Comparison of ENCODE assay signal across 11 mouse cellular contexts in genomic region chr5:21255551-21256132, GRCm38 (mm10).
DNase-seq lines count a peak whose midpoint lies in the region; ATAC-seq lines count a peak whose summit lies in the region.
"Had no signal": no experiment of that assay in that cellular context is flagged by ENCODE, and none has a peak within 500 bp of the region (broad histone marks: within the 10 kb centered on the region; RNA-seq: fewer than 3 reads in every experiment).

No protein-coding gene starts in this region.

- no peak overlapping the region for H3K27ac ChIP-seq in heart, embryonic 16.5 days (ENCODE audit: low read length)
- no peak overlapping the region for H3K27ac ChIP-seq in intestine, embryonic 16.5 days (ENCODE audit: low read length)
- H3K27ac ChIP-seq: neural tube, embryonic 12.5 days had no signal

- WGBS in heart, embryonic 16.5 days = 71% methylated on average over 5 of the region's 5 CpGs
- WGBS in intestine, embryonic 16.5 days = 79% methylated on average over 5 of the region's 5 CpGs

- no peak overlapping the region for H3K9ac ChIP-seq in heart, embryonic 16.5 days (ENCODE audit: low read length)
- H3K9ac ChIP-seq in intestine, embryonic 16.5 days (ENCODE audit: low read depth, low read length) = no peak overlapping the region
- H3K9ac ChIP-seq: neural tube, embryonic 12.5 days had no signal

- no peaks in the 10 kb centered on the region for H3K4me1 ChIP-seq in heart, embryonic 16.5 days (ENCODE audit: control insufficient read depth, insufficient read depth, low read length)
- H3K4me1 ChIP-seq in intestine, embryonic 16.5 days (ENCODE audit: control insufficient read depth, insufficient read depth, low read length) = no peaks in the 10 kb centered on the region
- H3K4me1 ChIP-seq: neural tube, embryonic 12.5 days had no signal

- intact Hi-C loops in left cerebral cortex, postnatal 4 days (cut with DNase I) = no loop called here

- no peaks in the 10 kb centered on the region for H3K27me3 ChIP-seq in heart, embryonic 16.5 days (ENCODE audit: control insufficient read depth, insufficient read depth, low read length)
- no peaks in the 10 kb centered on the region for H3K27me3 ChIP-seq in intestine, embryonic 16.5 days (replicated peaks; ENCODE audit: control insufficient read depth, insufficient read depth, low read length)
- H3K27me3 ChIP-seq: neural tube, embryonic 12.5 days had no signal

- no peak overlapping the region for H3K4me2 ChIP-seq in heart, embryonic 16.5 days (ENCODE audit: low read depth, low read length)
- H3K4me2 ChIP-seq in intestine, embryonic 16.5 days (ENCODE audit: low read depth, low read length) = no peak overlapping the region
- H3K4me2 ChIP-seq: neural tube, embryonic 12.5 days had no signal

- H3K36me3 ChIP-seq in heart, embryonic 16.5 days (ENCODE audit: control insufficient read depth, insufficient read depth) = no peaks in the 10 kb centered on the region
- no peaks in the 10 kb centered on the region for H3K36me3 ChIP-seq in intestine, embryonic 16.5 days (ENCODE audit: control insufficient read depth, insufficient read depth, low read length)
- H3K36me3 ChIP-seq: neural tube, embryonic 12.5 days had no signal

- H3K9me3 ChIP-seq in heart, embryonic 16.5 days (replicated peaks; ENCODE audit: control insufficient read depth, low read length) = no peaks in the 10 kb centered on the region
- no peaks in the 10 kb centered on the region for H3K9me3 ChIP-seq in intestine, embryonic 16.5 days (ENCODE audit: control insufficient read depth, low read length)
- H3K9me3 ChIP-seq: neural tube, embryonic 12.5 days had no signal

- no peak for DNase-seq in heart, adult 9 months (ENCODE audit: low spot score in 2 of 2)
- DNase-seq in thymus, postnatal 0 days (ENCODE audit: low spot score) = peak; percentile 40
- no peak for DNase-seq in urinary bladder, postnatal 36 days (ENCODE audit: low spot score in 2 of 2)
- DNase-seq in left cerebral cortex, postnatal 4 days = no peak
- DNase-seq: heart, postnatal 14 days; kidney, adult 2 months had no signal

- no peak overlapping the region for H3K4me3 ChIP-seq in heart, embryonic 16.5 days (ENCODE audit: low read length)
- H3K4me3 ChIP-seq in intestine, embryonic 16.5 days (ENCODE audit: low read length) = no peak overlapping the region
- H3K4me3 ChIP-seq: neural tube, embryonic 12.5 days had no signal

- ATAC-seq in heart, embryonic 16.5 days (replicated peaks; ENCODE audit: extremely low read depth, insufficient read depth, low FRiP score) = 0 out of 2 replicates have a peak, but pooled peaks have one; percentile 41
- peak; percentile 74 for ATAC-seq in common myeloid progenitor, adult 5-6 weeks (replicated peaks; ENCODE audit: low read depth, poor library complexity, severe bottlenecking)
- peak; percentile 67 for ATAC-seq in monocyte, adult 5-6 weeks (replicated peaks; ENCODE audit: insufficient number of reproducible peaks, low FRiP score, low TSS enrichment, poor library complexity, severe bottlenecking)
- ATAC-seq in intestine, embryonic 16.5 days = no peak
